Mouse (Mus musculus): ENCODE results near the gene Sema3d. TPM values are rescaled to one million over a fixed set of nuclear protein-coding genes. Genes with fewer than 3 reads are reported as not detected.
A peak's percentile ranks its signal among the peaks of the same experiment; 100 is the strongest.

The Sema3d gene
- total RNA-seq, 1 experiment from 2014 or later, result 2.3 TPM

GRCm38 (mm10) chr5:12499037-12499436 is 115.9 kb downstream of the Sema3d start:
- no peak for DNase-seq

GRCm38 (mm10) chr5:12499791-12500504 is 116.8 kb downstream of the Sema3d start:
- no peak for DNase-seq

DNA sequence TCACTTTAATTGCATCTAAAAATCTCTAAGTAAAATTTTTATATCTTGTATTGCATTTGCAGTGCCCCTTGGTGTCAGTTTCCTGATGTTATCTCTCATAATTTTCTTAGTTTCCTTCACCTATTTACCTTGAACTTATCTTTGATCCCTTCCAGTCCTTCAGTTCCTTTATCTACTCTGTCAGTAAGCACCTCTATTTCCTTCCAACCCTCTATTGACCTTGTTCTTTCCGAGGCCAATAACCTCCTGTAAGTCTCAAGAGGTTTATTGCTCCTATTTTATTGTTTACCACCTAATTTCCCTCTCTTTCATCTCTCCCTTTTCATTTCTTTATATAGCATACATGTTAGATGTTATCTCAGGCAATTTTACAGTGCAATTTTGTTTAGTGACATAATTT is 129.3 kb downstream of the Sema3d start:
- no peak for DNase-seq

DNA sequence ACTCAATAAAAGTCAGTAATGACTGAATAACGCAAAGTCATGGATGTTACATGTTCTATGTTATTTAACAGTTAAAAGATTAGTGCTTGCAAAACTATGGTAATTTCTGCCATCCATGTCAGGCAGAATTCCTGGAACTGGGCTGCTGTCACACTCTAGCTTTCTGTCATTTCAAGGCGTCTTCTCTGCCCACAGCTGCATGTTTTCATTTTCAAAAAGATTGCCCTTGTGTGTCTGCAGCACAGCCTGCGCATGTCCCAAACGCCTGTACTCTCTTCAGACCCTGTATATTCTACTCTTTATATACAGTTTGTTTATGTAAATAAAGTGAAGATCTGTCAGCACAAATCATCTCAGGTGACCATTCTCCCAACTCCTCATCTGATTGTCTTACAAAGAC is 132.1 kb downstream of the Sema3d start:
- no peak for DNase-seq

DNA sequence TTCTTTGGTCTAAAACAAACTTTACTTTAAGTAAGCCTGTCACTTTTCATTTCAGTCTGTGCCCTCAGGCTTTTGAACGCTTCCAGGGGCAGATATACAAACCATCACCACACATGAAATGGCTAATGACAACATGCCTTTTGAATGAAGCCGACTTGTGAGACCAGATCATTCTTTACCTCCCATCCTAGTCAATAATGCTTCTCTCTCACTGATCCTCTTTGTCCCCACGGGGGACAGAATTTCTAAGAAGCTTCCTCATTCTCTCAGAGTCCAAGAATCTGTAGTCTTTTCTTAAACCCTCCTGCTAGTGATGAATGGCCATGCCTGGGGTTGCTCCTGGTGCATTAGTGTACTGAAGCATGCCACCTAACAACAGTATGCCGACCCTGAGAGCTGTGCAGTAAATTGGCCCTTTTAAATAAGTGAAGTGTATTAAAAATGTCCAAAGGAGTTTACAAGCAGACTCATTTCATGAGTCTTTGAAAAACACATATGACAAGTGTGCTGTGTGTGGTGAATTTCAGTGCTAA is 142.1 kb downstream of the Sema3d start:
- no peak for DNase-seq

GRCm38 (mm10) chr5:12528596-12528995 is 145.4 kb downstream of the Sema3d start:
- no peak for DNase-seq

DNA sequence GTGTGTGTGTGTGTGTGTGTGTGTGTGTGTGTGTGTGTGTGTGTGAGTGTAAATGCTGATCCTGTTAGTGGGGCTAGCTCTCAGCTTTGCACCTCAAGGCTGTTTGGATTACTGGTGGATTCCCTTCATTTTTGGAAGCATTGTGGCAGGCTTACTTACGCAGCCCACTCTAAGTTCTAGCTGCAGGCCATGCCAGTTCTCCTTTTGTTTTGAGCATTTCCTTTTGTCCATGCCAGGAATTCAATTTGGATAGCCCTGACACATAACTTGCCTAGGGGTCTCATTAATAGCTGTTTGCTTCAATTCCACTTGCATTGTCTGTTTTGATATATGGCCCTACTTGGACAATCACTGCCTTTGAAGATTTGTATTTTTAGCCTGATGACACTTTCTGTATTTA is 146.6 kb downstream of the Sema3d start:
- DNase-seq, result no peak

DNA sequence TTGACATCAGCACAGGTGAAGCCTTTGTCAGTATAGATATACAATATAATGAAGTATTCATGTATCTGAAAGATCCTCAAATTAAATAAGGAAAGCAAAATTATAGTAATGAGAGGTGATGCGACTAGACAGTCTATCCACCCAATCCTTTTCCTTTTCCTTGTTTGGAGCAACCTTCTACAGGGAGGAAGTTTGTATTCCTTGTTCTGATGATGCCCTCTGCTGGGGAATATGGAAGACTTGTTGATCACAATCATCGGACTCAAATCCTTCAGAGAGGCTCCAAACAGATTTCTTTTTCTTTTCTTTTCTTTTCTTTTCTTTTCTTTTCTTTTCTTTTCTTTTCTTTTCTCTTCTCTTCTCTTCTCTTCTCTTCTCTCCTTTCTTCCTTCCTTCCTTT is 158.1 kb downstream of the Sema3d start:
- DNase-seq, result no peak

DNA sequence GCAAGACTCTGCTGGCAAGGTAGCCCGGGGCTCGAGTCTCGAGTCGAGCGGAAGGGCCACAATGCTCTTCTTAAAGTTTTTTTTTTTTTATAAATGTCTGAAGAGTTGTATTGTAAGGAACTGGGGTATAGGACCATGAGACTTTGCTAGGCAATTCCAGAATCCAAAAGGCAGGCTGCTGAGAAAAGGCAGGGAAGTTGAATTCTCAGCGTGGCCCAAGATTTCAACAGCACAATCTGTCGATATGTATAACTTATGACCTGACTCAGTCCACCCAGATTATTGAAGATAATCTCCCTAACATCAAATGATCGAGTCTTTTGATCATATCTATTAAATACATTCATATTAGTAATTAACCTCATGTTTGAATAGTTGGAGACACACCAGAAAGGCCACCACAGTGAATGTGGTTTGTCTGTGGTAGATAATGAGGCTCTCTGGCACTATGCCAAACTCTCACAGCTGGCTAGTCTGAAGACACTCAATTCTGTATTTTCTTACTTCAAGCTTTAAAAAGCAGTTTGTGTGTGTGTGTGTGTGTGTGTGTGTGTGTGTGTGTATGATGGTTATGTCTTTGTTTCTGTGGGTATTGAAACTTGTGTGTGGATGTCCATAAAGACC is 166.0 kb downstream of the Sema3d start:
- DNase-seq, result no peak

DNA sequence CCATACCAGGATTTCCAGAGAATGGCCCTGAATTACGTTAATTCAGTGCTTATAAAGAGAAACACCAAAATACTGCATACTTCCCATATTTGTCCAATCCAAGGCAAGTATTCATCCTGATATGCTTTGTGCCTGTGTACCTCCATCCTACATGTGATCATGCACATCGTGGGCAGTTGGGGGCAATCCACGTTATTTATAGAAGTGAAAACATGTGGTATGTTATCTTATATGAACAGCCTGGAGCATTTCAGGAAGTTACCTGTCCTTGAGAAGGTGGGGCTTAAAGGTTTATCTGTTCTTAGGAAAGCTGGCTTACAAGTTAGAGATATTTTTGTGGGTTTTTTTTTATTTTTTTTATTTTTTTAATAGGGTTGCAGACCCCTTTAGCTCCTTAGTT is 172.2 kb downstream of the Sema3d start:
- DNase-seq, result no peak

GRCm38 (mm10) chr5:12557889-12558288 is 174.7 kb downstream of the Sema3d start:
- no peak for DNase-seq

GRCm38 (mm10) chr5:12561740-12562139 is 178.6 kb downstream of the Sema3d start:
- no peak for DNase-seq

DNA sequence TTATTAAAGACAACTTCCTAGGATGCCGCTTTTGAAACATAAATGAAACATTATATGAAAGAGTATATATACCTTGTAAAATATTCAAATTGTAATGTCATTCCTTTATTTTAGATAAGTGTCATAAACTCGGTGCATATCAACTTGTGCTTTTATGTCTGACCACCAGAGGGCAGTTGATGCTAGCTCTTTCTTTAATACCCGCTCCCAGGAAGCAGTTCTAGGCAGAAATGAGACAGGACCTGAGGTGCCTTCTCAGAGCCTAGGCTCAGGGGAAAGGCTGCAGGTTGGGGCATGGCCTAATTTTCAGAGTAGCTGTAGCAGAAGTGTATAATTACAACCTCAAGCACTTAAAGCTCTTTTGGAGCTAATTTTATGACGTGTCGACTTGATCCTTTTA is 179.0 kb downstream of the Sema3d start:
- peak; percentile 9 for DNase-seq

- no peak for DNase-seq
Measured at GRCm38 (mm10) chr5:12563132-12563531, 179.9 kb downstream of the Sema3d start.

DNA sequence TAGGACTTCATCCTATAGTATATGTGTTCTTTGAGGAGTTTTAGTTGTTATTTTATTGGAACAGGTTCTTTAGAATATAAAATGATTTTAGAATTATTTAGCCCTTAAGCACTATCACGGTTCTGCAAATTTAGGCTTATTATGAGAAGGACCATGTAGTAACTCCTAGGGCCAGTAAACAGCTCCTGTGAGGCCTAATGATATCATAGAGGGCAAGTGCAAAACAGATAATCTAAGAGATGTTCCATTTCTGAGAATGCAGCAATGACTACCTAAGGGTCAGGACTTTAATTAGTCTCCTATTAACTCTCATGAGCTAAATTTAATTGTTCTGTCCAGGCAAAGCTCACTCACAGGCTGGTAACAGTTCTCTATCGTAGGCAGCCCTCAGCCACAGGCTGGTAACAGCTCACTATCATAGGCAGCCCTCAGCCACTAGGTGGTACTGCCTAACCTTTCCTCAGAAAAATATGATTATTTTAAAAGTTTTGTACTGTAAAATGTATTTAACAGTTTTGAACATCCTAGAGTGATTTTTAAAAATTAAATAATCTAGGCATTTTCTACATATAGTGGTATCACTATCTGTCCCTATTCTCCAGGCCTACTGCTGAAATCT is 181.5 kb downstream of the Sema3d start:
- no peak for DNase-seq

- DNase-seq, result no peak
Measured at GRCm38 (mm10) chr5:12566568-12566967, 183.4 kb downstream of the Sema3d start.

- DNase-seq, result no peak
Measured at GRCm38 (mm10) chr5:12574551-12574950, 191.4 kb downstream of the Sema3d start.

GRCm38 (mm10) chr5:12575262-12575661 is 192.1 kb downstream of the Sema3d start:
- no peak for DNase-seq

- DNase-seq, result no peak
Measured at GRCm38 (mm10) chr5:12579752-12580151, 196.6 kb downstream of the Sema3d start.

DNA sequence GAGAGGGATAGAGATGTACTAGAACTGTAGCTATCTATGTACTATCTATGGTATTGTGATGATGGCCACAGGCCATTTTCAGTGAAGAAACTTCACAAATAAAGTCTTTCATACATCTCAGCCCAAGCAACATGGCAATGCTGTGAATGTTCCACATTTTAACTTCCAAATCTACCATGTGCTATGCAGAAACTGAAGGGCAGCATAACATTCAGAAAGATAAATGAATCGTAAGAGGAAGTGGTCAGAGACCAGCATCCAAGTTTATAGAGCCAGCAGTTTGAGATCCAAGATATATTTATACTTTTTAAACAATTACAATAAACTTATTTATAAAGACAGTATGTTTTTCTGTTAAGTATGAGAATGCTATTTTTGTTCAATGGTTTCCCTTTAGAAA is 199.4 kb downstream of the Sema3d start:
- DNase-seq, result no peak

DNA sequence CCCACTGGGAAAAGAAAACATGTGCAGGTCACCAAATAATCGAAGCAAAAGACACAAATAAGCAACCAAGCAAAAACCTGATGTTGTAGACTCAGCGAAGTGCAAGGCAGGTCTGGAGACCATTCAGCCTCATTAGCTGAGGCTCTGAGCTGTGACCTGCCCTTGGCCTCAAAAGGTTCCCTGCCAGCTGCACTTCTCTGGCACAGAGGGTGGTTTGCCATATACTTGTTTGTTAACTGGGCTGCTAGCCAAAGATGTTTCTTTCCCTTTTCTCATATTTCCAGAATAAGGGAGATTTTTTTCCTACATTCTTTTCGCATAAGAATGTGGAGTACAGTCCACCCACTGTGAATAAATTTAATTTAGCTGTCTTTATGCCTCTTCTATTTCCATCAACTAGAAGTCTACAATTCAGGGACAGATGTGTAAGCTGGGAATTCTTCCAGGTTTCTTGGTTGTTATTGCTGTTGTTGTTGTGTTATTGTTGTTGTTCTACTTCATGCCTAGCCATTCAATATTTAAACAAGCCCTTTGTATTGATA is 200.2 kb downstream of the Sema3d start:
- peak; percentile 4 for DNase-seq

DNA sequence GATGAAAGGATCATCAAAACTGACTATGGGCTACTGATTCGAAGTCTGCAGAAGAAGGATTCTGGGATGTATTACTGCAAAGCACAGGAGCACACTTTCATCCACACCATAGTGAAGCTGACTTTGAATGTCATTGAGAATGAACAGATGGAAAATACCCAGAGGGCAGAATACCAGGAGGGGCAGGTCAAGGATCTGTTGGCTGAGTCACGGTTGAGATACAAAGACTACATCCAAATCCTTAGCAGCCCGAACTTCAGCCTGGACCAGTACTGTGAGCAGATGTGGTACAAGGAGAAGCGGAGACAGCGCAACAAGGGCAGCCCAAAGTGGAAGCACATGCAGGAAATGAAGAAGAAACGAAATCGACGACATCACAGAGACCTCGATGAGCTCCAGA is 201.7 kb downstream of the Sema3d start:
- DNase-seq, result no peak
